Mouse (Mus musculus) heart, embryonic 14.5 days (tissue): ENCODE results near the gene Irf1. TPM values are rescaled to one million over a fixed set of nuclear protein-coding genes. Genes with fewer than 3 reads are reported as not detected.
A peak's percentile ranks its signal among the peaks of the same experiment; 100 is the strongest.

Experiments
- ATAC-seq: fragments of 200-750 bp; cut with Nextera tagmentation; 2 replicates; pipeline ENCODE4 v1.8.0; 2017; ENCODE audit warnings: low read depth, moderate TSS enrichment; ENCODE audit not compliant: insufficient number of reproducible peaks, insufficient read depth, low FRiP score
- H3K27ac ChIP-seq, 2 experiments: fragments of 200-500 bp in 1 of 2; fragments of 300-500 bp in 1 of 2; sonication (generic) in 1 of 2; replicated peaks in 1 of 2; 2 replicates each; pipeline ENCODE4 v1.5.1; 2012 to 2014; ENCODE audit warnings: low read depth in 2 of 2, low read length in 2 of 2, control low read depth in 1 of 2, mild to moderate bottlenecking in 1 of 2, mixed read lengths in 1 of 2; ENCODE audit not compliant: control insufficient read depth in 1 of 2, insufficient read depth in 1 of 2
- H3K27me3 ChIP-seq: fragments of 300-500 bp; sonication (generic); 2 replicates; pipeline ENCODE4 v1.6.1; 2014; ENCODE audit warnings: mild to moderate bottlenecking, low read length, control low read depth; ENCODE audit not compliant: control insufficient read depth, insufficient read depth
- H3K36me3 ChIP-seq: fragments of 300-500 bp; sonication (generic); 2 replicates; pipeline ENCODE4 v1.6.1; 2014; ENCODE audit warnings: mild to moderate bottlenecking, control low read depth, low read length, mixed read lengths; ENCODE audit not compliant: control insufficient read depth, insufficient read depth
- H3K4me1 ChIP-seq, 2 experiments: fragments of 200-500 bp in 1 of 2; fragments of 300-500 bp in 1 of 2; sonication (generic) in 1 of 2; 2 replicates each; pipeline ENCODE4 v1.6.1; 2012 to 2014; ENCODE audit warnings: low read length in 2 of 2, control low read depth in 1 of 2, mixed read lengths in 1 of 2; ENCODE audit not compliant: control insufficient read depth in 2 of 2, insufficient read depth in 2 of 2
- H3K4me2 ChIP-seq: fragments of 300-500 bp; sonication (generic); 2 replicates; pipeline ENCODE4 v1.6.1; 2014; ENCODE audit warnings: mild to moderate bottlenecking, low read length
- H3K4me3 ChIP-seq, 2 experiments: fragments of 200-500 bp in 1 of 2; fragments of 300-500 bp in 1 of 2; sonication (generic) in 1 of 2; 2 replicates each; pipeline ENCODE4 v1.5.1; 2012 to 2014; ENCODE audit warnings: low read length in 2 of 2, mild to moderate bottlenecking in 2 of 2, control low read depth in 1 of 2, low read depth in 1 of 2, moderate library complexity in 1 of 2; ENCODE audit not compliant: control insufficient read depth in 1 of 2, insufficient read depth in 1 of 2
- H3K9ac ChIP-seq: fragments of 300-500 bp; sonication (generic); 2 replicates; pipeline ENCODE4 v1.6.1; 2014; ENCODE audit warnings: mild to moderate bottlenecking, low read length
- H3K9me3 ChIP-seq: fragments of 300-500 bp; sonication (generic); 2 replicates; pipeline ENCODE4 v1.6.1; 2016; ENCODE audit warnings: low read length, control low read depth; ENCODE audit not compliant: control insufficient read depth
- WGBS: fragments of 180-500 bp; shearing (Covaris S2); extraction: QIAGEN DNeasy Blood & Tissue Kit; methylation state at CpG from one replicate; pipeline ENCODE4 v1.1.7; 2014; 5-methylcytosine and 5-hydroxymethylcytosine counted together
- polyA plus RNA-seq: library from polyadenylated mRNA; unstranded; fragments of >200 nt; fragmentation: Nextera tagmentation; extraction: Ambion mirVana; gene quantifications from 2 replicates; pipeline ENCODE4 v1.2.1, GENCODE M21; 2014

The Irf1 gene
- 9.3 and 10.8 TPM in 2 replicates for polyA plus RNA-seq

GRCm38 (mm10) chr11:53769760-53770124, at the start of gene Irf1:
Irf1 (plus strand) TSS chr11:53770014.
- WGBS: under 1% methylated on average over 39 of the region's 40 CpGs
- H3K36me3 ChIP-seq: peaks cover 21% of the 10 kb centered on the region
- ATAC-seq: peak; percentile 85
- no peaks in the 10 kb centered on the region for H3K27me3 ChIP-seq
- peak within 1 kb of the TSS; percentile 73 to 76 for H3K27ac ChIP-seq
- peak within 1 kb of the TSS; percentile 87 to 89 for H3K4me3 ChIP-seq
- no peaks in the 10 kb centered on the region for H3K9me3 ChIP-seq
- H3K4me1 ChIP-seq: peaks cover 5 to 6% of the 10 kb centered on the region in 2 experiments; a peak in 3 of 4 replicates
- H3K4me2 ChIP-seq: peak within 1 kb of the TSS; percentile 84
- H3K9ac ChIP-seq: peak within 1 kb of the TSS; percentile 82

- no peak for ATAC-seq
- Histone ChIP-seq H3K27ac (no peak within 1 kb of the TSS), H3K4me1 (no peaks in the 10 kb centered on the region), H3K27me3 (no peaks in the 10 kb centered on the region; the same call in 1 of the 2 replicates), H3K36me3 (no peaks in the 10 kb centered on the region), H3K9me3 (no peaks in the 10 kb centered on the region), H3K9ac (no peak within 1 kb of the TSS), H3K4me3 (no peak within 1 kb of the TSS), H3K4me2 (no peak within 1 kb of the TSS)
- WGBS: 79% methylated on average over 6 of the region's 6 CpGs
Measured at GRCm38 (mm10) chr11:53720715-53721114, 49.1 kb upstream of the Irf1 start, which contains the start of gene Il5. Il5 (plus strand) TSS chr11:53720794.

GRCm38 (mm10) chr11:53731457-53731856, 38.4 kb upstream of the Irf1 start:
- H3K9ac ChIP-seq: no peak overlapping the region
- no peaks in the 10 kb centered on the region for H3K36me3 ChIP-seq
- no peaks in the 10 kb centered on the region for H3K27me3 ChIP-seq
- ATAC-seq: no peak
- 89% methylated on average over 7 of the region's 7 CpGs for WGBS
- H3K4me1 ChIP-seq: no peaks in the 10 kb centered on the region
- no peaks in the 10 kb centered on the region for H3K9me3 ChIP-seq
- H3K4me2 ChIP-seq: no peak overlapping the region
- H3K4me3 ChIP-seq: no peak overlapping the region
- H3K27ac ChIP-seq: no peak overlapping the region

GRCm38 (mm10) chr11:53732244-53732643, 37.6 kb upstream of the Irf1 start:
- no peak overlapping the region for H3K4me3 ChIP-seq
- no peaks in the 10 kb centered on the region for H3K36me3 ChIP-seq
- H3K4me1 ChIP-seq: no peaks in the 10 kb centered on the region
- no peak for ATAC-seq
- no peak overlapping the region for H3K4me2 ChIP-seq
- no peaks in the 10 kb centered on the region for H3K27me3 ChIP-seq
- WGBS: 77% methylated on average over 8 of the region's 8 CpGs
- no peak overlapping the region for H3K9ac ChIP-seq
- no peak overlapping the region for H3K27ac ChIP-seq
- no peaks in the 10 kb centered on the region for H3K9me3 ChIP-seq

GRCm38 (mm10) chr11:53733824-53734223, 36.0 kb upstream of the Irf1 start:
- Histone ChIP-seq H3K4me2 (no peak overlapping the region), H3K4me1 (no peaks in the 10 kb centered on the region), H3K9ac (no peak overlapping the region), H3K27ac (no peak overlapping the region), H3K4me3 (no peak overlapping the region), H3K27me3 (no peaks in the 10 kb centered on the region), H3K36me3 (no peaks in the 10 kb centered on the region), H3K9me3 (no peaks in the 10 kb centered on the region)
- WGBS: 85% methylated on average over 7 of the region's 7 CpGs
- no peak for ATAC-seq

- WGBS: 74% methylated on average over 2 of the region's 2 CpGs
Measured at GRCm38 (mm10) chr11:53734431-53734830, 35.4 kb upstream of the Irf1 start.

GRCm38 (mm10) chr11:53734970-53735681, 34.7 kb upstream of the Irf1 start:
- no peak for ATAC-seq
- Histone ChIP-seq H3K27me3 (no peaks in the 10 kb centered on the region), H3K9ac (no peak overlapping the region), H3K4me3 (no peak overlapping the region), H3K9me3 (no peaks in the 10 kb centered on the region), H3K36me3 (no peaks in the 10 kb centered on the region), H3K4me2 (0 out of 2 replicates have a peak overlapping the region, but pooled peaks have one; percentile 52), H3K4me1 (no peaks in the 10 kb centered on the region), H3K27ac (no peak overlapping the region)
- 65% methylated on average over 18 of the region's 18 CpGs for WGBS

More at GRCm38 (mm10) chr11:53734431-53734830, 35.4 kb upstream of the Irf1 start:
- no peaks in the 10 kb centered on the region for H3K9me3 ChIP-seq
- no peaks in the 10 kb centered on the region for H3K27me3 ChIP-seq
- H3K4me2 ChIP-seq: no peak overlapping the region
- ATAC-seq: no peak
- H3K9ac ChIP-seq: no peak overlapping the region
- H3K27ac ChIP-seq: no peak overlapping the region
- no peaks in the 10 kb centered on the region for H3K4me1 ChIP-seq
- H3K36me3 ChIP-seq: no peaks in the 10 kb centered on the region
- no peak overlapping the region for H3K4me3 ChIP-seq
